Mouse (Mus musculus): ENCODE data around the gene Tubb5.

The Tubb5 gene

GRCm38 (mm10) chr17:35795656-35796055, 42.5 kb downstream of the Tubb5 start:
- DNase-seq (ENCODE audit: low spot score in 2 of 2) = no peak

GRCm38 (mm10) chr17:35795099-35795498, 43.0 kb downstream of the Tubb5 start:
- no peak for DNase-seq (ENCODE audit: low spot score in 2 of 2)

GRCm38 (mm10) chr17:35792837-35793236, 45.3 kb downstream of the Tubb5 start:
- DNase-seq (ENCODE audit: low spot score in 2 of 2) = no peak

- DNase-seq (ENCODE audit: low spot score in 2 of 2) = no peak
These were observed 47.2 kb downstream of the Tubb5 start for GRCm38 (mm10) chr17:35790933-35791332.

- no peak for DNase-seq (ENCODE audit: low spot score in 2 of 2)
These were observed 50.1 kb downstream of the Tubb5 start for GRCm38 (mm10) chr17:35788025-35788424.

- no peak for DNase-seq (ENCODE audit: low spot score in 2 of 2)
These were observed 50.6 kb downstream of the Tubb5 start for GRCm38 (mm10) chr17:35787493-35787892.

GRCm38 (mm10) chr17:35785140-35785539, 53.0 kb downstream of the Tubb5 start:
- DNase-seq (ENCODE audit: low spot score in 2 of 2) = no peak

GRCm38 (mm10) chr17:35783944-35784343, 54.2 kb downstream of the Tubb5 start:
- no peak for DNase-seq (ENCODE audit: low spot score in 2 of 2)

Data from urinary bladder, adult 18-20 months (tissue).